ENCODE assay signal across 23 mouse cellular contexts in genomic region chr4:134589786-134590185, GRCm38 (mm10). TPM values are rescaled to one million over a fixed set of nuclear protein-coding genes. Genes with fewer than 3 reads are reported as not detected.
A peak's percentile ranks its signal among the peaks of the same experiment; 100 is the strongest.
DNase-seq lines count a peak whose midpoint lies in the region; ATAC-seq and TF ChIP-seq lines count a peak whose summit lies in the region.
"Had no signal": no experiment of that assay in that cellular context is flagged by ENCODE, and none has a peak within 500 bp of the region (broad histone marks: within the 10 kb centered on the region; RNA-seq: fewer than 3 reads in every experiment).

No protein-coding gene starts in this region.

- peaks cover 6% of the 10 kb centered on the region for H3K36me3 ChIP-seq in hindbrain, embryonic 10.5 days
- no peaks in the 10 kb centered on the region for H3K36me3 ChIP-seq in hindbrain, embryonic 14.5 days (replicated peaks; ENCODE audit: control insufficient read depth, insufficient read depth)
- H3K36me3 ChIP-seq in liver, postnatal 0 days (replicated peaks; ENCODE audit: insufficient read depth, low read length), result no peaks in the 10 kb centered on the region
- H3K36me3 ChIP-seq in liver, embryonic 11.5 days (ENCODE audit: control insufficient read depth, insufficient read depth, low read length), result 0 out of 2 replicates have a peak, but pooled peaks cover 2% of the 10 kb centered on the region
- H3K36me3 ChIP-seq in limb, embryonic 10.5 days, result no peaks in the 10 kb centered on the region
- H3K36me3 ChIP-seq: embryonic facial prominence, embryonic 10.5 days; embryonic facial prominence, embryonic 13.5 days had no signal

- no peak overlapping the region for H3K4me3 ChIP-seq in hindbrain, embryonic 10.5 days
- H3K4me3 ChIP-seq in hindbrain, embryonic 14.5 days (replicated peaks; ENCODE audit: low read length), result no peak overlapping the region
- H3K4me3 ChIP-seq in liver, postnatal 0 days (ENCODE audit: low read depth, low read length), result no peak overlapping the region
- H3K4me3 ChIP-seq in liver, embryonic 11.5 days (ENCODE audit: low read depth, low read length), result no peak overlapping the region
- H3K4me3 ChIP-seq in limb, embryonic 10.5 days, result no peak overlapping the region
- H3K4me3 ChIP-seq: embryonic facial prominence, embryonic 10.5 days; embryonic facial prominence, embryonic 13.5 days; erythroblast, embryonic 14.5 days; gastrocnemius, adult 2 months; heart, embryonic 10.5 days; heart, embryonic 13.5 days had no signal

- H3K9me3 ChIP-seq in hindbrain, embryonic 10.5 days, result no peaks in the 10 kb centered on the region
- H3K9me3 ChIP-seq in hindbrain, embryonic 14.5 days (ENCODE audit: control insufficient read depth, low read length), result no peaks in the 10 kb centered on the region
- H3K9me3 ChIP-seq in liver, postnatal 0 days (ENCODE audit: low read length), result no peaks in the 10 kb centered on the region
- no peaks in the 10 kb centered on the region for H3K9me3 ChIP-seq in liver, embryonic 11.5 days (ENCODE audit: control insufficient read depth, low read length)
- H3K9me3 ChIP-seq in limb, embryonic 10.5 days (replicated peaks), result no peaks in the 10 kb centered on the region
- H3K9me3 ChIP-seq: embryonic facial prominence, embryonic 10.5 days; embryonic facial prominence, embryonic 13.5 days; heart, embryonic 10.5 days; heart, embryonic 13.5 days had no signal

- H3K27ac ChIP-seq in hindbrain, embryonic 10.5 days, result 0 out of 2 replicates have a peak overlapping the region, but pooled peaks have one; percentile 12
- H3K27ac ChIP-seq in hindbrain, embryonic 14.5 days, result no peak overlapping the region
- H3K27ac ChIP-seq in liver, postnatal 0 days (ENCODE audit: low read depth), result peak overlapping the region; percentile 39; the same call in 1 of the 2 replicates
- no peak overlapping the region for H3K27ac ChIP-seq in liver, embryonic 11.5 days (ENCODE audit: low read depth, low read length)
- peak overlapping the region; percentile 19; the same call in 1 of the 2 replicates for H3K27ac ChIP-seq in limb, embryonic 10.5 days
- H3K27ac ChIP-seq: embryonic facial prominence, embryonic 10.5 days; embryonic facial prominence, embryonic 13.5 days; gastrocnemius, adult 2 months; heart, embryonic 10.5 days; heart, embryonic 13.5 days had no signal

- H3K4me2 ChIP-seq in hindbrain, embryonic 14.5 days (replicated peaks), result no peak overlapping the region
- H3K4me2 ChIP-seq in liver, postnatal 0 days (ENCODE audit: low read depth, low read length), result no peak overlapping the region
- H3K4me2 ChIP-seq in liver, embryonic 11.5 days, result no peak overlapping the region
- H3K4me2 ChIP-seq: embryonic facial prominence, embryonic 13.5 days; heart, embryonic 13.5 days had no signal

- peaks cover 20% of the 10 kb centered on the region for H3K4me1 ChIP-seq in hindbrain, embryonic 10.5 days (replicated peaks)
- peaks cover 11% of the 10 kb centered on the region for H3K4me1 ChIP-seq in hindbrain, embryonic 14.5 days (replicated peaks; ENCODE audit: control insufficient read depth, insufficient read depth, low read length)
- peaks cover 15% of the 10 kb centered on the region for H3K4me1 ChIP-seq in liver, postnatal 0 days (ENCODE audit: insufficient read depth)
- H3K4me1 ChIP-seq in liver, embryonic 11.5 days (replicated peaks; ENCODE audit: control insufficient read depth, insufficient read depth, low read length), result peaks cover 4% of the 10 kb centered on the region
- peaks cover 24% of the 10 kb centered on the region for H3K4me1 ChIP-seq in limb, embryonic 10.5 days

- ATAC-seq in hindbrain, embryonic 14.5 days (ENCODE audit: low FRiP score), result no peak
- no peak for ATAC-seq in liver, postnatal 0 days
- no peak for ATAC-seq in liver, embryonic 11.5 days (replicated peaks; ENCODE audit: low FRiP score)
- ATAC-seq: CD4-positive, CD25-positive, alpha-beta regulatory T cell, adult 4 months; forebrain, embryonic 14.5 days; forebrain, postnatal 0 days; intestine, postnatal 0 days had no signal

- TF ChIP-seq EP300 in liver, postnatal 0 days (IDR thresholded peaks at IDR 0.05; ENCODE audit: low read depth), result no peak

- WGBS in hindbrain, embryonic 10.5 days, result 77% methylated on average over 9 of the region's 9 CpGs
- 70% methylated on average over 9 of the region's 9 CpGs for WGBS in hindbrain, embryonic 14.5 days
- WGBS in liver, postnatal 0 days (ENCODE audit: insufficient replicate concordance), result 84% methylated on average over 9 of the region's 9 CpGs
- 81% methylated on average over 9 of the region's 9 CpGs for WGBS in liver, embryonic 11.5 days
- WGBS in limb, embryonic 10.5 days, result 83% methylated on average over 9 of the region's 9 CpGs

- no peak overlapping the region for H3K9ac ChIP-seq in hindbrain, embryonic 14.5 days
- no peak overlapping the region for H3K9ac ChIP-seq in liver, postnatal 0 days (replicated peaks)
- H3K9ac ChIP-seq in liver, embryonic 11.5 days (ENCODE audit: low read depth, low read length), result no peak overlapping the region
- H3K9ac ChIP-seq: embryonic facial prominence, embryonic 13.5 days; forebrain, postnatal 0 days; heart, embryonic 13.5 days had no signal

- no peak for TF ChIP-seq CTCF in liver, postnatal 0 days (IDR thresholded peaks at IDR 0.05; ENCODE audit: low read depth)

- DNase-seq in cerebellum, postnatal 14 days, result peak; percentile 50 to 54
- DNase-seq in cerebellum, adult 11 months, result no peak
- no peak for DNase-seq in hindbrain, embryonic 10.5 days (ENCODE audit: low spot score)
- DNase-seq in hindbrain, embryonic 14.5 days (ENCODE audit: low spot score), result no peak
- no peak for DNase-seq in liver, postnatal 0 days
- no peak for DNase-seq in liver, embryonic 11.5 days (ENCODE audit: low spot score)
- DNase-seq in limb, embryonic 10.5 days (ENCODE audit: low spot score), result no peak
- DNase-seq in layer of hippocampus, postnatal 10 days (ENCODE audit: low spot score in 2 of 2), result no peak
- DNase-seq: cerebellum, adult 8-10 months; embryo, embryonic 11 days; forebrain, postnatal 0 days; gastrocnemius, postnatal 14 days; heart, postnatal 4 days; kidney, adult 2 months had no signal

- no peaks in the 10 kb centered on the region for H3K27me3 ChIP-seq in hindbrain, embryonic 10.5 days (ENCODE audit: insufficient read depth, poor library complexity, severe bottlenecking)
- H3K27me3 ChIP-seq in hindbrain, embryonic 14.5 days (ENCODE audit: control insufficient read depth, insufficient read depth, low read length), result no peaks in the 10 kb centered on the region
- H3K27me3 ChIP-seq in liver, postnatal 0 days (ENCODE audit: insufficient read depth, low read length), result no peaks in the 10 kb centered on the region
- no peaks in the 10 kb centered on the region for H3K27me3 ChIP-seq in liver, embryonic 11.5 days (replicated peaks; ENCODE audit: control insufficient read depth, insufficient read depth, low read length)
- no peaks in the 10 kb centered on the region for H3K27me3 ChIP-seq in limb, embryonic 10.5 days (ENCODE audit: low read depth, poor library complexity, severe bottlenecking)
- H3K27me3 ChIP-seq: heart, embryonic 13.5 days had no signal

RNA-seq across cellular contexts. Expression of gene Selenon, which starts 37.8 kb away (rescaled TPM):
- 8.6 and 10.3 TPM in 2 replicates for polyA plus RNA-seq in hindbrain, embryonic 10.5 days (2016; fragmentation: Nextera tagmentation; extraction: Ambion mirVana)
- 10.9 and 12.8 TPM in 2 replicates for polyA plus RNA-seq in hindbrain, embryonic 14.5 days (2014; fragmentation: Nextera tagmentation; extraction: Ambion mirVana)
- polyA plus RNA-seq in liver, postnatal 0 days (2015; fragmentation: Nextera tagmentation; extraction: Ambion mirVana), result 2.8 TPM in 2 replicates
- polyA plus RNA-seq in liver, embryonic 11.5 days (2014; fragmentation: Nextera tagmentation; extraction: Ambion mirVana), result 12.4 and 13.1 TPM in 2 replicates
- 10.9 and 13.4 TPM in 2 replicates for polyA plus RNA-seq in limb, embryonic 10.5 days (2016; fragmentation: Nextera tagmentation; extraction: Ambion mirVana)
- 10 to 100 TPM; 16.9 TPM for total RNA-seq in layer of hippocampus, postnatal 10 days (2021)

RNA-seq across cellular contexts. Expression of gene Mtfr1l, which starts 54.6 kb away (rescaled TPM):
- polyA plus RNA-seq in hindbrain, embryonic 10.5 days (2016; fragmentation: Nextera tagmentation; extraction: Ambion mirVana), result 115 and 125 TPM in 2 replicates
- polyA plus RNA-seq in hindbrain, embryonic 14.5 days (2014; fragmentation: Nextera tagmentation; extraction: Ambion mirVana), result 184 and 202 TPM in 2 replicates
- 56.9 and 60.3 TPM in 2 replicates for polyA plus RNA-seq in liver, postnatal 0 days (2015; fragmentation: Nextera tagmentation; extraction: Ambion mirVana)
- 107 and 114 TPM in 2 replicates for polyA plus RNA-seq in liver, embryonic 11.5 days (2014; fragmentation: Nextera tagmentation; extraction: Ambion mirVana)
- 104 and 109 TPM in 2 replicates for polyA plus RNA-seq in limb, embryonic 10.5 days (2016; fragmentation: Nextera tagmentation; extraction: Ambion mirVana)
- total RNA-seq in layer of hippocampus, postnatal 10 days (2021), result 10 to 100 TPM; 82.0 to 86.7 TPM

Comparison
In these comparisons a context has a peak if more than half of its experiments do, and no peak if none do; other contexts are left out.
1. DNase-seq: peak in cerebellum, postnatal 14 days (2 of 2); none in cerebellum, adult 11 months (single experiment), hindbrain, embryonic 10.5 days (single experiment), hindbrain, embryonic 14.5 days (single experiment), liver, postnatal 0 days (single experiment), liver, embryonic 11.5 days (single experiment), limb, embryonic 10.5 days (single experiment) and layer of hippocampus, postnatal 10 days (0 of 2).
2. H3K27ac ChIP-seq: peak in hindbrain, embryonic 10.5 days (single experiment), liver, postnatal 0 days (single experiment) and limb, embryonic 10.5 days (single experiment); none in hindbrain, embryonic 14.5 days (single experiment) and liver, embryonic 11.5 days (single experiment).